Mouse (Mus musculus) gastrocnemius, postnatal 4 days (tissue): ENCODE data around the gene Txlna. TPM values are rescaled to one million over a fixed set of nuclear protein-coding genes. Genes with fewer than 3 reads are reported as not detected.

ENCODE experiments used
- DNase-seq, 2 experiments: peaks; one replicate each; pipeline ENCODE4 v3.0.0; 2021 to 2022; ENCODE audit warnings: low spot score in 2 of 2, mixed read lengths in 2 of 2
- microRNA-seq: library from miRNA; unstranded; fragments of <30 nt; microRNA quantifications from one replicate; pipeline ENCODE4 v1.2.0, GENCODE M21; 2021
- total RNA-seq, 2 experiments: library from RNA; stranded (reverse); gene quantifications; 2 replicates each; pipeline ENCODE4 v1.2.3; 2021

Gene Txlna
- total RNA-seq, 2 experiments from 2014 or later, result 53.7 to 56.0 TPM

DNA sequence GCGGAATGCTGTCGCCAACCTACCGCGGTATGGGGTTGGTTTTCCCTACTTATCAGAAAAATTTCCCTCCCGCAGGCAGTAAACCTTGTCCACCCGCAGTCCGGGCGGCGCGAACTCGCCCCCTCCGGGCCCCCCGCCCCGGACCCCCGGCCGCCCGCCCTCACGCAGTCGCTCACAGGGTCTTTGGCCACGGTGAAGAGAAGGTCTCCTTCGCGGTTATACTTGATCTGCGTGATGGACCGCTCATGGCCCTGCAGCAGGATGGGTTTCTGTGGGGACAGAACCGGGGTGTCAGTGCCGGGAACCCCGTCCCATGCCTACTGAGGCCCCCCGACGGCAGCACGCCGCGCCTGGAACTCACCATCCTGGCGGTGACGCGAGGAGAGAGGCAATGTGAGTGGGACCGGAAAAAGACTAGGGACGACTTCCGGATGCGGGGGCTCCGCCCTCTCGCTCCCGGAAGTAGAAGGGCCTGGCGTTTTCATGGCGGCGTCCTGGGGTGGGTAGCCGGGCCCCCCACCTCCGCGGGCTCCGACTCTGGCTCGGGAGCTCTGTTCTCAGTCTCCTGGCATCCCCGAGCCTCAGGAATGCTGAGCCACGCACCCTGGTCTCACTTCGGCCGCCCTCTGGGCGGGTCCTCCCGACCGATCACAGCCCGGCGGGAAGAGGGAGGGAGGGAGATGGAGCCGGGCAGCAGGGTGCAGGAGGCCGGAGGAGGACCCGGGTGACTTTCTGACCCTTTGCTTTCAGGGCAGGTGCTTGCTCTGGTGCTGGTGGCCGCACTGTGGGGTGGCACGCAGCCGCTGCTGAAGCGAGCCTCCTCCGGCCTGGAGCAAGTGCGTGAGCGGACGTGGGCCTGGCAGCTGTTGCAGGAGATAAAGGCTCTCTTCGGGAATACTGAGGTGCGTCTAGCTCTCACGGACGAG, 40.4 kb downstream of the Txlna start, which contains the start of the genes Eif3i and Tmem234:
Gene Eif3i (minus strand): TSS at position 416 of the 926 bp plus-strand sequence.
Gene Tmem234 (plus strand): TSS at position 436 of the 926 bp plus-strand sequence.
- peak; percentile 67 to 83 for DNase-seq

DNA sequence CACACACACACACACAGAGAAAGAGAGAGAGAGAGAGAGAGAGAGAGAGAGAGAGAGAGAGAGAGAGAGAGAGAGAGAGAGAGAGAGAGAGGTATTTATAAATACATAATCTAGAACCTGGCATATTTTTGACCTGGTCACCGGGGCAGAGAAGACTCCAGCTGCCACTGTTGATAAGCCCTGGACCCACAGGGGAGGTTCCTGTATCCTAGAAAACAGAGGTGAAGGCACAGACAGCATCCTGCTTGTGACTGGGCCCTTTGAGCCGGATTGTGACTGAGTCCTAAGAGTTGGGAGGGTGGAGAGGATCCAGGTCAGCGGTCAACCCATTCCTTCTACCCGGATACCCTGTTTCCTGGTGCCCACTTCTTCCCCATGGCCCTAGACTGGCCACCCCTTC, 52.0 kb downstream of the Txlna start:
- DNase-seq, result no peak

DNA sequence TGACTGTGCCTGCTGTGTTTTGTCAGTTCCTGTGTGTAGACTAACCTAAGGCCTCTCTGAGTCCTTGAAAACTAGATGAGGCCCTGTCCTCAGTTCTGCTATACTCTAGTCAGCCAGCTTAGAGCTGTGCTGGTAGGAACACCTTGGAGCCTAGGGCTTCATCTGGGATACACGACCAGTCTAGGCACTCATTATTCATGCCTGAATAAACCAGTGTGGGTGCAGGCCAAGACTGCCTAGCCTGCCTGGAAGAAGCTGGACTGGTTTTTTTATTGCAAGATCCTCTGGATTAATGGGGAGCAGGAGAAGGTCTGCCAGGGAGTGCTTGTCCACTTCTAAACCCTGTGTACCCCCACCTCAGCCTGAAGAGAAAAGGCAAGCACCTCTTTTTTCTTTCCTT, 53.9 kb downstream of the Txlna start:
- DNase-seq, result no peak

DNA sequence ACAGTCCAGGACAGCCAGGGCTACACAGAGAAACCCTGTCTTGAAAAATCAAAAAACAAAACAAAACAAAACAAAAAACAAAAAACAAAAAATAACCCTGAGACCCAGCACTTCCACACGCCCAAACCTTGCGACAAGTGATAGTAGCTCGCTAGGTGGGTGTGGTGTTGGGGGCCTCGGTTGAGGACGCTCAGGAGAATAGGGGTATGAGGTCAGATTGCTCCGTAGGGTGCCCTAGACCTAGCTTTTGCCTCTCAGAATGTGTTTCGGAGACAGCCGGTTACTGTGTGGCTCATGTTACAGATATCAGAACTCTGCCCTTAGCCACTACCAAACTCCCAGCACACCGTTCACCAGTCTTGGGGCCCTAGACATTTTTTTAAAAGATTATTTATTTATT, 55.1 kb downstream of the Txlna start:
- DNase-seq, result no peak

DNA sequence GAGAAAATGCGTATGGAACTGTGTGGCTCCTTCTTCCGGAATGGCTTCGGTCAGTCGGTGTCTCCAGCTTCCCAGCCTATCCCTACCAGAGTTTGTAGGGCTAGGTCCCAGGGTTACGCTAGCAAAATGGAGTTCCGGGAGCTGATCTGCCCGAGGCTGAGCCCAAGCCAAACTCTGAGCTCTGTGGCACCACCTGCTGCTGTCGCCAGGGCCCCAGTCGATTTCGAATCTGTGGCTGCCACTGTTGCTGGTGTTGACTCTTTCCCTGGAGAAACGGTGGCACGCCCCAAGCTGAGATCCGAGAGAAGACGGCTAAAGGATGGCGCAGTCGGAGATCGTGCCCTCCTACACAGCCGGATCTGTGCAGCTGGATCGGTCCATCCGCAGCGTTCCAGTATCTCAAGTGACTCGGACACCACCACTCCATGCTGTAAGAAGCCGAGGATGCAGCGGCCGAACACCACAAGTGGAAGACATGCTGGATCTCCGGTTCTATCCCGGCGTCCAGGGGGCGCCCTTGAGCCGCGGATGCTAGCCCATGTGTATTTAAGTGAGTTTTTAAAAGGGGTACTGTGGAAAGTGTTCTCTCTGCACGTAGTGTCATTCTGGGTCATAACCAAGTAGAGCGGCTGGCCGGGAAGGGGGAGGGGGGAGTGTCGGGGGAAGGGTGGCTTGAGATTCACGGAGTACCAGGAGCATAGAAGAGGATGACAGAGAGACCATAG, 55.8 kb downstream of the Txlna start:
- DNase-seq, result peak; percentile 73 to 84

DNA sequence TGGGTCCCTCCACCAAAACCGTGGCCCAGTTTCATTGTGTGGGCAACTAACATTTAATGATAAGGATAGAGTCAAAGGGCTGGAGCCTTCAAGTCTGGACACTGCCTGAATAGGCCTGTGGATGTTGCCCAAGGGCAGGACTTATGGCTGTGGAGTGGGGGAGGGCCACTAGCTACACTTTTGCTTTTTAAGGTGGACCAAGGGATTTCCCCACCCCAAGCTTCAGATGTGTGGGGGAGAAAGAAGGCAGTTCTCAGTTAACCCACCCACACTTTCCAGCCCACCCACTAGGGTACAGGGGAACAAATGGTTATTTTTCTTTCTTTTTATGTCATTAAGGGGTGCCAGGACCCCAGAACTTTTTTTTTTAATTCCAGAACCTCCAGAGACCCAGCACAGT, 56.5 kb downstream of the Txlna start:
- no peak for DNase-seq

DNA sequence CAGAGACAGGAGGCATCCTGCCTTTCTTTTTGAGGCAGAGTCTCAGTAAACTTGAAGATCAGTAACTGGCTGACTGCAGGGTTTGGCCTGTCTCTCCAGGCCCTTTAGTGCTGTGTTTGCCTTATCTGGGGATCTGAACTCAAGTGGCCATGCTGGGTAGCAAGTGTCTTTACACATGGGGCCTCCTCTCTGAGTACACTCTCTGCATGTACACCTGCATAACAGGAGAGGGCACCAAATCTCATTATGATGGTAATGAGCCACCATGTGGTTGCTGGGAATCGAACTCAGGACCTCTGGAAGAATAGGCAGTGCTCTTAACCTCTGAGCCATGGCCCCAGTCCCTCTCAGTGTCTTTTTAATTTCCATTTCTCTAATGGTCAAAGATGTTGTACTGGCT, 58.6 kb downstream of the Txlna start:
- DNase-seq, result no peak

DNA sequence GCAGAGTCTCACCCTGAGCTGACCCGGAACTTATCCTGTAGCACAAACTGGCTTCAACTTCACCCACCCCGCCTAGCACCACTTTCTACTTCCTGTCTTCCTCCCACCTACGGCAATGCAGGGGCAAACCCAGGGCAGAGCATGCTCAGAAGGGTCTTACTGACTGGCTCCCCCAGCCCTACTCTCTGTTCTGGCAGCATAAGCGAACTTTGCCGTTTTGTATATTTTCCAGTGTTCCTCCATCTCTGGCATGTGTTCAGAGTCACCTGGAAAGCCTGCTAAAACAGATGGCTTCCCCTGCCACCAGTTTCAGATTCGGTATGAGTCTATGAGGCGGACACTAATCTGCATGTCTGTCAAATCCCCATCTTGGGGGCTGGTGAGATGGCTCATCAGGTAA, 60.5 kb downstream of the Txlna start:
- DNase-seq, result no peak

DNA sequence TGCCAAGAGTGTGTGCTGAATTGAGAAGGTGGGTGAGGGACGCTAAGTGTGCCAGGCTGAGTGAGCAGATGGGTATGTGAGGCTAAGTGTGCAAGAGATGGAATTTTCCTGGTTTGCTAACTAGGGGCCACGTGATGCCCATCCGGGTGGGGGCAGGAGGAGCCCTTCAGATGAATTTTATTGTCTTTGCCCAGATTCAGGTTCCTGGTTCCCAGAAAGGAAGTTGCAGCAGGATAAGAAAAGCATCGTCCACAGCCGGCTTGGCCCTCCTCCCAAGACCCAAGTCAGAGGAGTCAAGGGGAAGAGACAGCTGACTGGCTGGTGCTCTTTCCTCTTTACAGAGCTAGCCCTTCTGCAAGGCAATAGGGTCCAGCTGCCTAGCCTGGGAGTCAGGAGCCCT, 62.4 kb downstream of the Txlna start, which contains the start of gene Fam167b:
Gene Fam167b (minus strand): TSS at position 84 of the 400 bp plus-strand sequence.
- no peak for DNase-seq

DNA sequence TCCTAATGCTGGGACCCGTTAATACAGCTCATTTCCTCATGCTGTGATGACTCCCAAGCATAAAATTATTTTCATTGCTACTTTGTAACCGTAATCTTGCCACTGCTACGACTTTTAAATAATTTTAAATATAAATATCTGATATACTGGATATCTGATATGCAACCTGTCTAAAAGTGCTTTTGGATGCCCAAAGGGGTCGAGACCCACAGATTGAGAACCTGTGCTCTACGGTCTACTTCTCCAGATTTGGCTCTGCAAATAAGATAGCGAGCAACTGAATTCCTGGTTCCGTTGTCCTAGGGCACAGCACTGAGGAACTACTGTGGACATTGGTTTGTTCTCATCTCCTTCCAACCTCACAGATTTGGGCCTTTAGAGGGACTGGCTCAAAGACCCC, 63.2 kb downstream of the Txlna start:
- no peak for DNase-seq

DNA sequence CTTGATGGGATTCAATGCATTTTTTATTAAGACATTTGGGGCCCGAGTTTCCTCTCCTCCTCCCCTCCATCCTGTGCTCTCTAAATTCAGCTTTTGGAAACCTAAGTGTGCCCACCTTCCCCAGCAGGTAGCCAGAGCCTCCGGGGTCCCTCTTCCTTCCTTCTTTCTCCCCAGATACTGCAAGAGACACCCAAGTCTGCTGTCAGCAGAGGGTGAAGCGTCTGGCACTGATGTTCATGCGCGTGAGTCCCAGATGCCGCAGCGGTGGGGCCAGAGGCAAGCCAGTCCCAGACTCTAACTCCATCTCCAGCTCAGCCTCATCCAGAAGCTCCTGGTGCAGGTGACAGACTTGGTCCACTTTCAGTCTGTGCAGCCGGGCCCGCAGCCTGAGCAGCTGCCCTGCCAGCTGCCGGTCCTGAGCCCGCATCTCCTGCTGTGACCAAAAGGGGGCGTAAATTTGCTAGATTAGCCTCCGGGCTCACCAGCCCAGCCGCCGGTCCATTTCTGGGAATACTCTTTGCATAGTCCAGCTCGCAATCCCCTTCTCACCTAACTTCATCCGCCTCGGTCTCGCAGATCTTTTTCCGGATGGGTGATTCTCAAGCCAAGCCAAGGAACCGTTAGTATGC, 63.9 kb downstream of the Txlna start:
- DNase-seq, result peak in 1 of 2 experiments; percentile 69

Small RNA genes within 50 kb of the gene (microRNA-seq; reads per million reads assigned to microRNA genes)
- gene Mir7016, result not detected

Other genes with a start within 250 kb of the Txlna start
- gene Zbtb8b, start 200.2 kb downstream of the Txlna start, total RNA-seq, result not detected
- 10 to 100 TPM; 32.2 to 35.2 TPM for gene Bsdc1, start 179.5 kb downstream of the Txlna start, total RNA-seq
- not detected for gene Tssk3, start 150.0 kb downstream of the Txlna start, total RNA-seq
- not detected for gene Fam229a, start 149.9 kb downstream of the Txlna start, total RNA-seq
- gene Marcksl1, start 127.5 kb downstream of the Txlna start, total RNA-seq, result 10 to 100 TPM; 63.2 to 63.9 TPM
- 10 to 100 TPM; 39.5 to 42.1 TPM for gene Hdac1, start 98.4 kb downstream of the Txlna start, total RNA-seq
- gene Lck, start 67.4 kb downstream of the Txlna start, total RNA-seq, result 1 to 10 TPM in 1 of 2 experiments, under 1 TPM in 1; 0.34 to 2.0 TPM
- 1 to 10 TPM; 1.2 to 1.3 TPM for gene Fam167b, start 62.5 kb downstream of the Txlna start, total RNA-seq
- 100 to 1,000 TPM; 167 to 176 TPM for gene Eif3i, start 40.4 kb downstream of the Txlna start, total RNA-seq
- gene Tmem234, start 40.4 kb downstream of the Txlna start, total RNA-seq, result 10 to 100 TPM; 65.2 to 68.4 TPM
- gene Dcdc2b, start 26.8 kb downstream of the Txlna start, total RNA-seq, result 1 to 10 TPM; 1.6 to 2.7 TPM
- 10 to 100 TPM; 13.2 to 13.6 TPM for gene Iqcc, start 22.0 kb downstream of the Txlna start, total RNA-seq
- gene Ccdc28b, start 17.1 kb downstream of the Txlna start, total RNA-seq, result 10 to 100 TPM; 44.7 to 51.2 TPM
- gene Kpna6, start 31.7 kb upstream of the Txlna start, total RNA-seq, result 10 to 100 TPM; 54.4 to 63.4 TPM
- 1 to 10 TPM; 7.3 to 7.8 TPM for gene Tmem39b, start 55.8 kb upstream of the Txlna start, total RNA-seq
- 10 to 100 TPM; 75.8 to 77.4 TPM for gene Khdrbs1, start 101.2 kb upstream of the Txlna start, total RNA-seq
- 100 to 1,000 TPM; 406 to 430 TPM for gene Ptp4a2, start 170.2 kb upstream of the Txlna start, total RNA-seq